Mouse (Mus musculus): Measurements from ENCODE around the gene Gm3250.
"Not testable (repeated sequence)": the region's sequence is repeated elsewhere in the genome, so short reads cannot be mapped to it uniquely, and the experiment has no call there.

Gene Gm3250

GRCm38 (mm10) chr10:77782442-77782841, at the start of gene Gm3250:
Gene Gm3250 (minus strand): TSS chr10:77782542.
- DNase-seq (ENCODE audit: low read depth in 1 of 2, low spot score in 2 of 2), result not testable (repeated sequence)

- no peak for DNase-seq (ENCODE audit: low read depth in 1 of 2, low spot score in 2 of 2)
Observed at GRCm38 (mm10) chr10:77826951-77827350, 44.6 kb upstream of the Gm3250 start, which contains the start of gene Krtap10-4. Gene Krtap10-4 (minus strand): TSS chr10:77827095.

GRCm38 (mm10) chr10:77819203-77819602, 36.9 kb upstream of the Gm3250 start:
- DNase-seq (ENCODE audit: low read depth in 1 of 2, low spot score in 2 of 2), result no peak

- DNase-seq (ENCODE audit: low read depth in 1 of 2, low spot score in 2 of 2), result no peak
Observed at GRCm38 (mm10) chr10:77818523-77818922, 36.2 kb upstream of the Gm3250 start.

- no peak for DNase-seq (ENCODE audit: low read depth in 1 of 2, low spot score in 2 of 2)
Observed at GRCm38 (mm10) chr10:77815514-77815913, 33.2 kb upstream of the Gm3250 start.

- no peak for DNase-seq (ENCODE audit: low read depth in 1 of 2, low spot score in 2 of 2)
Observed at GRCm38 (mm10) chr10:77814382-77814781, 32.0 kb upstream of the Gm3250 start, which contains the start of gene Gm2696. Gene Gm2696 (plus strand): TSS chr10:77814682.

GRCm38 (mm10) chr10:77811743-77812142, 29.4 kb upstream of the Gm3250 start, which contains the start of gene Gm9507:
Gene Gm9507 (minus strand): TSS chr10:77811843.
- no peak for DNase-seq (ENCODE audit: low read depth in 1 of 2, low spot score in 2 of 2)

- DNase-seq (ENCODE audit: low read depth in 1 of 2, low spot score in 2 of 2), result no peak
Observed at GRCm38 (mm10) chr10:77804095-77804494, 21.8 kb upstream of the Gm3250 start.

DNA sequence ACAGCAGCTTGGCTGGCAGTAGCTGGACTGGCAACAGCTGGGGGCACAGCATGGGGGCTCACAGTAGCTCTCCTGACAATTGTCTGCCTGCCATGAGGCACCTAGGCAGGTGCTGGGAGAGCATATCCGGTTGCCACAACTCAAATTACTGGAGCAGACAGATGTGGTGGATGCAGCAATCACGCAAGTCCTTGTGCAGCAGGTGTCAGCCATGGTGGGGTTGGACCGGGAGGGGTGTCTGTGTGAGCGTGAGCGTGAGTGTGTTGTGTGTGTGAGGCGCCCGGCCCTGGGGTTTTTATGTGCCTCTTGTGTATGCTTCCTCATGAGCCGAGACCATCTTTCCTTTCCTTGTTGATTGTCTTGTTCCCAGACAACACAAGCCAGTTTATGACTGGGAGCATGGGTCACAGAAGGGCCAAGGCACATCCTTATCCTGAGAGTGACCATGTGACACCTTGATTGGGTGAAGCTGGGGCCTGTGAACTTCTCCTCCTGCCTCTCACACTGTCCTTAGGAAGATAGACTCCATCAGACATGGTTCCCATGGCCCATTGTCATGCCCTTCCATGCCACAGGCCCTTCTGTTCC, 16.7 kb upstream of the Gm3250 start, which contains the start of gene Gm19668:
TSS of gene Gm19668 (minus strand) at position 213 of the 588 bp plus-strand sequence.
- no peak for DNase-seq (ENCODE audit: low read depth in 1 of 2, low spot score in 2 of 2)

DNA sequence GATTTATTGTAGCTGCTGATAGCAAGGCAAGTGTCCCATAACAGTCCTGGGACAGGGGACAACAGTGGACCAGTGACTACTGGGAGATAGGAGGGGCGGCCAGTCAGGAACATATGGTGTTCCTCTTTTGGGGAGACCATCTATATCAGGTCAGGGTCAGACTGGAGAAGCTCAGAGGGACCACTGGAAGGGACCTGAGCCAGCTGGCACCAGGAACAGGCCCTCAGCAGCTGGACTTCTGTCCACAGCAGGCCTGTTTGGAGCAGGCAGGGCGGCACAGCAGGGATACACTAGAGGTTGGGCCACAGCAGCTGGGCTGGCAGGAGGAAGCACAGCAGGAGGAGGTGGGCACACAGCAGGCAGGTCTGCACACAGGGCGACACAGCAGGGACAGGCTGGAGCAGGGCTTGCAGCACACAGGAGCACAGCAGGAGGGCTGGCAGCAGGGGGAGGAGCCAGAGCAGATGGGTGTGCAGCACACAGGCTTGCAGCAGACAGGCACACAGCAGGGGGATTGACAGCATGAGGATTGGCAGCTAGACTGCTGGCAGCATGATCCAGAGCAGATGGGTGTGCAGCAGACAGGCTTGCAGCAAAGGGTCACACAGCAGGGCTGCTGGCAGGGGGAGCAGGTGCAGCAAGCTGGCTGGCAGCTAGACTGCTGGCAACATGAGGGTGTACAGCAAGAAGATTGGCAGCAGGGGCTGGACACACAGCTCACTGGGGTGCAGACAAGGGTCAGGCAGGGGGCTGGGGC, 16.0 kb upstream of the Gm3250 start:
- DNase-seq (ENCODE audit: low read depth in 1 of 2, low spot score in 2 of 2), result not testable (repeated sequence)

- DNase-seq (ENCODE audit: low read depth in 1 of 2, low spot score in 2 of 2), result no peak
Observed at GRCm38 (mm10) chr10:77797677-77798076, 15.3 kb upstream of the Gm3250 start.

GRCm38 (mm10) chr10:77794976-77795375, 12.6 kb upstream of the Gm3250 start, which contains the start of gene Gm9639:
Gene Gm9639 (minus strand): TSS chr10:77795076.
- DNase-seq (ENCODE audit: low read depth in 1 of 2, low spot score in 2 of 2), result no peak

GRCm38 (mm10) chr10:77788621-77789020, 6.3 kb upstream of the Gm3250 start:
- DNase-seq (ENCODE audit: low read depth in 1 of 2, low spot score in 2 of 2), result no peak

GRCm38 (mm10) chr10:77787876-77788275, 5.5 kb upstream of the Gm3250 start, which contains the start of gene Gm7137:
Gene Gm7137 (minus strand): TSS chr10:77788200.
- not testable (repeated sequence) for DNase-seq (ENCODE audit: low read depth in 1 of 2, low spot score in 2 of 2)

- not testable (repeated sequence) for DNase-seq (ENCODE audit: low read depth in 1 of 2, low spot score in 2 of 2)
Observed at GRCm38 (mm10) chr10:77783396-77783795, 1.1 kb upstream of the Gm3250 start.

GRCm38 (mm10) chr10:77776844-77777243, 5.5 kb downstream of the Gm3250 start, which contains the start of gene Gm7138:
Gene Gm7138 (minus strand): TSS chr10:77776944.
- DNase-seq (ENCODE audit: low read depth in 1 of 2, low spot score in 2 of 2), result not testable (repeated sequence)

- not testable (repeated sequence) for DNase-seq (ENCODE audit: low read depth in 1 of 2, low spot score in 2 of 2)
Observed at GRCm38 (mm10) chr10:77772142-77772541, 10.2 kb downstream of the Gm3250 start.

GRCm38 (mm10) chr10:77771225-77771624, 11.1 kb downstream of the Gm3250 start, which contains the start of gene Gm3238:
Gene Gm3238 (minus strand): TSS chr10:77771325.
- DNase-seq (ENCODE audit: low read depth in 1 of 2, low spot score in 2 of 2), result not testable (repeated sequence)

GRCm38 (mm10) chr10:77769727-77770126, 12.6 kb downstream of the Gm3250 start:
- DNase-seq (ENCODE audit: low read depth in 1 of 2, low spot score in 2 of 2), result no peak

DNA sequence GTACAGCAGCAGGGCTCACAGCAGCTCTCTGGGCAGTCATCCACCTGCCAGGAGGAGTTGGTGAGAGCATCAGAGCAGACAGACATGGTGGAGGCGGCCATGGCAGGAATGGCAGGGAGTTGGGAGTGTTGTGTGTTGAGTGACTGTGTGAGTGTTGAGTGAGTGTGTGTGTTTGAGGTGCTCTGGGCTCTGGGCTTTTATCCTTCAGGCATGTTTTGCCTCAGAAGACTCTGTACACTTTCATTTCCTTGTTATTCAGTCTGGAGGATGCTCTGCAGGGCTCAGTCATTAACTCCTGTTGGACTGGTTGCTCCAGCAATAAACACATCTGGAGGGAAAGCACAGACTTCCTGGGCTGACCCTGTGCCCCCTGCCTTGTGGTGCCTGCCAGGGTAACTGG, 22.8 kb downstream of the Gm3250 start, which contains the start of gene Gm3233:
TSS of gene Gm3233 (minus strand) at position 101 of the 400 bp plus-strand sequence.
- DNase-seq (ENCODE audit: low read depth in 1 of 2, low spot score in 2 of 2), result not testable (repeated sequence)

- no peak for DNase-seq (ENCODE audit: low read depth in 1 of 2, low spot score in 2 of 2)
Observed at GRCm38 (mm10) chr10:77753448-77753847, 28.9 kb downstream of the Gm3250 start.

DNA sequence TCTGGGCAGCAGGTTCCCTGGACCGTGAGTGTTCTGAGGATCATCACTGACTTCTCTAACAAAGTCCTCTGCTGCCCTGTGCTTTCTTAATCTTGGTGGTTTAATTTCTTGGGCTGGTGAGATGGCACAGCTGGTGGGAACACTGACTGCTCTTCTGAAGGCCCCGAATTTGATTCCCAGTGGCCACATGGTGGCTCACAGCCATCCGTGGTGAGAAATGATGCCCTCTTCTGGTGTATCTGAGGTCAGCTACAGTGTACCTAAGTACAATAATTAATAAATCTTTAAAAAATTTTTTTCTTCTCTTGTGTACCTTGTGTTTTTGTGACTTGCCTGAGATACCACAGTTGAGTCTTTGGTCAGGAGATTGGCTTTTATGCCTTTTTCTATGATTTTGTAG, 30.0 kb downstream of the Gm3250 start:
- not testable (repeated sequence) for DNase-seq (ENCODE audit: low read depth in 1 of 2, low spot score in 2 of 2)

Data from monocyte, adult 2 months (primary cell).